16 mouse cellular contexts compared by ENCODE assay signal in the genomic region with DNA sequence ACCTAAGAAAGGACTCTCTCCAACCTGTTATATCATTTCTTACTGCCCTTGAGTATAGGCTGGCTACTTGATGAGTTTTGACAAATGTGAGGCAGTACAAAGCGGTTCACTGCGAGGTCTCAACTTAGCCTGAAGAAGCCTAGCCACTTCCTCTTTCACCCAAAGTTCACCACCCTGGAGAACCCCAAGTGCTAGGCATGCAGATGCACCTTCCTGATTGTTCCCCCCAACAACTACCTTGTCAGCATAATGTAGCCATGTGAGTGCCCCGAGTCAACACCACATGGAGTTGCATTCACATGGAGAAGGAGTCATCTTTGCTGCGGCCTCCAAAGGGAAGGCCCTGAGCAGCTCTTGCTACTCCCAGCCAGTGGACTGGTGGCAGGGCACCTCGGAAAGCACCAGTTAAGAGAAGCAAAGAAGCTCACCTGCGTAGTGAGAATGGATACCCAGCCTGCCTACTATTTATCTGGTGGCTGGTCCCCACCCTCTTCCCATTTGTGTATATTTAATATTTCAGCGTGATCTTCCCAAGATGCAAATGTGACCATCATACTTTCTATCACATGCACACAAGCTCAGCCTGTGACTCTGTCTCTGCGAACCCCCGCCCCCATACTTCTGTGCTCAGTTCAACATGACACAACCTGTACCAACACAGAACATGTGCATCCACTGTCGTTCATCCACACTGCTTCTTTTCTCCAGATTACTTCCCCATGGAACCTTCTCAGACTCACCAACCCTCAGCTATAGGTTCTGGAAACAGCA.
DNase-seq lines count a peak whose midpoint lies in the region; ATAC-seq and TF ChIP-seq lines count a peak whose summit lies in the region.
"Had no signal": no experiment of that assay in that cellular context is flagged by ENCODE, and none has a peak within 500 bp of the region (broad histone marks: within the 10 kb centered on the region; RNA-seq: fewer than 3 reads in every experiment).

No protein-coding gene starts in this region.

- no peak overlapping the region for H3K4me2 ChIP-seq in liver, postnatal 0 days (ENCODE audit: low read depth, low read length)
- H3K4me2 ChIP-seq: heart, embryonic 15.5 days; kidney, embryonic 15.5 days; midbrain, embryonic 12.5 days; neural tube, embryonic 12.5 days had no signal

- no peak overlapping the region for H3K27ac ChIP-seq in liver, postnatal 0 days (ENCODE audit: low read depth)
- H3K27ac ChIP-seq in left cerebral cortex, adult 2 months: no peak overlapping the region
- H3K27ac ChIP-seq in layer of hippocampus, adult 2 months: no peak overlapping the region
- H3K27ac ChIP-seq: heart, embryonic 15.5 days; kidney, embryonic 15.5 days; midbrain, embryonic 12.5 days; neural tube, embryonic 12.5 days had no signal

- intact Hi-C loops in left cerebral cortex, adult 2 months (cut with DNase I): no loop called here

- no peak for TF ChIP-seq EP300 in liver, postnatal 0 days (IDR thresholded peaks at IDR 0.05; ENCODE audit: low read depth)

- no peaks in the 10 kb centered on the region for H3K9me3 ChIP-seq in liver, postnatal 0 days (ENCODE audit: low read length)
- H3K9me3 ChIP-seq in G1E (replicated peaks): no peaks in the 10 kb centered on the region
- H3K9me3 ChIP-seq: heart, embryonic 15.5 days; kidney, embryonic 15.5 days; midbrain, embryonic 12.5 days; neural tube, embryonic 12.5 days had no signal

- DNase-seq in liver, postnatal 0 days: no peak
- no peak for DNase-seq in liver
- DNase-seq in G1E (ENCODE audit: low spot score): peak; percentile 21
- DNase-seq in thymus, postnatal 0 days (ENCODE audit: low spot score): peak; percentile 48
- no peak for DNase-seq in left cerebral cortex, adult 2 months (ENCODE audit: extremely low spot score in 1 of 2, low spot score in 2 of 2)
- DNase-seq in gastrocnemius, adult 8-10 months (ENCODE audit: low spot score in 2 of 2): no peak
- DNase-seq in layer of hippocampus, adult 2 months (ENCODE audit: low spot score in 2 of 2): no peak
- DNase-seq: adrenal gland, postnatal 25 days; gastrocnemius, postnatal 25 days had no signal

- WGBS in liver, postnatal 0 days (ENCODE audit: insufficient replicate concordance): 65% methylated on average over 10 of the region's 10 CpGs

- H3K9ac ChIP-seq in liver, postnatal 0 days (replicated peaks): no peak overlapping the region
- H3K9ac ChIP-seq: heart, embryonic 15.5 days; kidney, embryonic 15.5 days; midbrain, embryonic 12.5 days; neural tube, embryonic 12.5 days had no signal

- no peaks in the 10 kb centered on the region for H3K27me3 ChIP-seq in liver, postnatal 0 days (ENCODE audit: insufficient read depth, low read length)
- H3K27me3 ChIP-seq in G1E (ENCODE audit: insufficient read depth, low read length): no peaks in the 10 kb centered on the region
- H3K27me3 ChIP-seq: heart, embryonic 15.5 days; kidney, embryonic 15.5 days; midbrain, embryonic 12.5 days; neural tube, embryonic 12.5 days had no signal

- H3K36me3 ChIP-seq in liver, postnatal 0 days (replicated peaks; ENCODE audit: insufficient read depth, low read length): peaks cover 4% of the 10 kb centered on the region; the same call in 1 of the 2 replicates
- no peaks in the 10 kb centered on the region for H3K36me3 ChIP-seq in G1E (replicated peaks)
- H3K36me3 ChIP-seq: heart, embryonic 15.5 days; kidney, embryonic 15.5 days; midbrain, embryonic 12.5 days; neural tube, embryonic 12.5 days had no signal

- H3K4me3 ChIP-seq in liver, postnatal 0 days (ENCODE audit: low read depth, low read length): no peak overlapping the region
- H3K4me3 ChIP-seq in G1E (ENCODE audit: low read depth, low read length): no peak overlapping the region
- H3K4me3 ChIP-seq in left cerebral cortex, adult 2 months: no peak overlapping the region
- H3K4me3 ChIP-seq in layer of hippocampus, adult 2 months: no peak overlapping the region
- H3K4me3 ChIP-seq: heart, embryonic 15.5 days; kidney, embryonic 15.5 days; midbrain, embryonic 12.5 days; neural tube, embryonic 12.5 days had no signal

- peak; percentile 56; the same call in 1 of the 2 replicates for ATAC-seq in liver, postnatal 0 days
- peak; percentile 60 for ATAC-seq in G1E (ENCODE audit: extremely low read depth, insufficient number of reproducible peaks, low FRiP score, poor library complexity, severe bottlenecking)
- ATAC-seq in megakaryocyte, adult 5-6 weeks (ENCODE audit: poor library complexity, severe bottlenecking): peak; percentile 87
- ATAC-seq: forebrain, embryonic 14.5 days; hindbrain, embryonic 16.5 days had no signal

- TF ChIP-seq CTCF in liver, postnatal 0 days (IDR thresholded peaks at IDR 0.05; ENCODE audit: low read depth): no peak
- TF ChIP-seq CTCF in G1E (IDR thresholded peaks at IDR 0.05; ENCODE audit: low read depth, low read length): no peak
- no peak for TF ChIP-seq CTCF in left cerebral cortex, adult 2 months (IDR thresholded peaks at IDR 0.05)
- no peak for TF ChIP-seq CTCF in layer of hippocampus, adult 2 months (conservative IDR thresholded peaks at IDR 0.05)

- no peaks in the 10 kb centered on the region; the same call in 1 of the 2 replicates for H3K4me1 ChIP-seq in liver, postnatal 0 days (ENCODE audit: insufficient read depth)
- H3K4me1 ChIP-seq in G1E (ENCODE audit: insufficient read depth, low read depth, low read length): peaks cover 9% of the 10 kb centered on the region
- H3K4me1 ChIP-seq: kidney, embryonic 15.5 days; midbrain, embryonic 12.5 days; neural tube, embryonic 12.5 days had no signal

Comparison
In these comparisons a context has a peak if more than half of its experiments do, and no peak if none do; other contexts are left out.
1. DNase-seq: peak in G1E (single experiment) and thymus, postnatal 0 days (single experiment); none in liver, postnatal 0 days (single experiment), liver (single experiment), left cerebral cortex, adult 2 months (0 of 2), gastrocnemius, adult 8-10 months (0 of 2) and layer of hippocampus, adult 2 months (0 of 2).
2. Peak in every context shown above with its lines, with median percentiles within 50 percentile points of each other: ATAC-seq.